Mouse (Mus musculus) retina, adult 2 months (tissue): ENCODE data around the gene Tepsin.

Experiments
- DNase-seq: peaks from one replicate; pipeline ENCODE4 v3.0.0-alpha.2; 2012; ENCODE audit warnings: low read depth, low spot score

Gene Tepsin

DNA sequence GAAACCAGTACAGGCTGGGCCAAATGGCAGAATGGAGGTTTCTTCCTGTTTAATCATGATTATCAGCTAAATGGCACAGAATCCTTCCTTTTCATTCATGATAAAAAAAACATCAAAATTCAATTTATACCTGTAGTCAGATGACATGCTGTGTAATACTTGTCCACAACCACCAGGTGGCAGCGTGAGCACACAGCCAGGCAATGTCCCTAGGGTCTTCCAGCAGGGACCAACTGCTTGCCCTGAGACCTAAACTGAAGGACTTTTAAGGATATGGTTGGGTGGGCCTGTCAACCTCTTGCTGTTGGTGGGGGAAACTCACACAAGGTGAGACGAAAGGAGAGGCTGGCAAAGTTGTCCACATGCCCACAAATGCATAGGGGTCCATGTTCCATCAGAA is 12.5 kb upstream of the Tepsin start:
- DNase-seq = no peak

DNA sequence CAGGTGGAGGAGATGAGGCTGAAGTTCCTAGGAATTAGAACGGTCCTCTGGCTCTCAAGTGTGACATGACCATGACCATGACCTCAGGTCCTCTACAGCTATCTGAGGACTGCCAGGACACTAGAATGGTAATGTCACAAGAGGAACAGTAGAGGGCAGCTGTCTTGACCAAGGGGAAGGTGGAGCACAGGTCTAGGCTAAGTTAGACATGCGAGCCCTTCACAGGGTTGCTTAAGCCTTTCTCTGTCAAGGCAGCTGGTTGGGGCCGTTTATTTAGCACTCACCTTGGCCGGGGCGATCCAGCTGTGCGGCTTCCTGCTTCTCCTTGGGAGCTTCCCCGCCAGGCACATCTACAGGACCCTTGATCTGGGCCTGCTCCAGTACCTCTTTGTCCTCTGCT is 12.0 kb upstream of the Tepsin start:
- no peak for DNase-seq

DNA sequence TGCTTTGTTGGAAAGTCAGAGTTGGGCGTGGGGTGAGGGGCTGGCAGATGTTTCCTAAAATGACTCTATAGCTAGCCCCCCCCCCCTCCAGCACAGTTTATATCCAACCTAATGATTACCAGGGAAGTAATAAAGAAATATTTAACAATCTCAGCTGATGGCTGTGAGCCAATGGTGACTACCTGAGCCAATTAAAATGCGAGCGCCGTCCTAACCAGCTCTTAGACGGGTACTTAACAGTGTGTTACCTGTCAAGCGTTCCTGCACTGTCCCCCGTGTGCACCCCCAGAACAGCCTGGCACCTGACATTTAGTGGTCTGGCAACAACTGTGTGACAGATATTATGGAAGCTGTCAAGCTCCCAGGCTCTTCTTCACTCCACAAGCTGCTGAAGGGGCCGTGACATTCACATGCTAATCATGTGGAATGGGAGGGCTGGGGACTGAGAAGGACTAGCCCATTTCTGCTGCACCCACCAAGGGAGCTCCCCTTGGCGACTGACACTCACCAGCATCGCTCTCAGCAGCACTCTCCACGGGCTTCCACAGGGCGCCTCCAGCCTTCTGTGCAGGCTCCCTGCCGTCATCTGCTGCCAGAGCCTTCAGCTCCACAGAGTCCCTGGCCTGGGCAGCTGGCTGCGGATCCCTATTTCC is 11.2 kb upstream of the Tepsin start:
- DNase-seq = no peak

DNA sequence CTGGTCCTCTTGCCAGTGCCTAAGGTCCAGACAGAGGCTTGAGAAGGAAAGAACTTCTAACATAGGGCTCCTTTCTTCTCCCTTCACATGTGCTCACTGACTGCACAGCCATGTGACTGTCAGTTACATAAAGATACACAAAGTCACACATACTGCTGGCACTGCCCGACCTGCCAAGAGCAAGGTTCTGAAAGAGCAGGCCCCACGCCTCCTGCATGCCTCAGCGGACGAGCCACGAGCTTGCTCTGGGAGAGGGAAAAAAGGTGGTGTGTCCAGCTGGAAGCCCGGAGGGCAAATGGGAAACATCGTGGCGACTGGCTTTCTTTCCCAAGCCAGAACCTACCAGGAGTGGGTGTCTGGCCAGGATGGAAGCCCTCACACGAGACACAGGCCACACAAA is 9.3 kb upstream of the Tepsin start:
- DNase-seq = no peak

DNA sequence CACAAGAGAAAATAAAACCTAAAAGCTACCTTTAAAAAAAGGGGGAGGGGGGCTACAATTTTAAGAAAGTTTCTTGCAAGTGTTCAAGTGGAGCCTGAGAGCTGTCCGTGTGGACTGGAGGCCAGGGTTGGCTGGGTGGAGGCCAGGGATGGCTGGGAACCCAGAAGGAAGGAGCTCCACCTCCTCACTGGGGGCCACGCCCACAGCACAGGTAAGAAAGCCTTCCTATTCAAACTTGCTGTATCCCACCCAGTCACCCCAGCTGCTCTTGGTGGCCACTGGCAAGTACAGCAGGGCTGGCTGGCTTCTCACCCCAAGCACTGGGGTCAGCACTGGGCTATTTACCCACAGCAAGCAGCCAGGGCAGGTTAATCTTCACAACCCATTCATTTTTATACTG is 8.5 kb upstream of the Tepsin start:
- DNase-seq = no peak

DNA sequence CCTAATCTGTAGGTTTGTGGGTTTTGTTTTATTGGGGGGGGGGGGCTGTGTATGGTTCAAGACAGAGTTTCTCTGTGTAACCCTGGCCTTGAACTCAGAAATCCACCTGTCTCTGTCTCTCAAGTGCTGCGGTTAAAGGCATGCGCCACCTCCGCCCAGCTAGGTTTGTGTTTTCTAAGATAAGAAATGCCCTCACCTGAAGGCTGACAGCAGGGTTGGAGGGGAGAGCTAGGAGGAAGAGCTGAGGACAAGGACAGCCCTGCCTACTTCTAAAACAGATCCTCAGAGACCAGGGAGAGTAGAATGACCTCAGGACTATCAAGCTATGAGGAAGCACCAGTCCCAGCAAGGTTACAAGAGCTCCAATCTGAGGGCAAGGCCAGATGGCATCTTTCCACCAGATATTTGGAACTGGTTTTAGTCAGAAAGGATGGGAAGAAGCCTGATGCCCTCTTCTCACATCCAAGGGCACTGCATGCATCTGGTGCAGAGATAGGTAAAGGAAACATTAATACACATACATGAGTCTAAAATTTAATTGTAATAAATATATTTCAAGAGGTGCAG is 5.0 kb upstream of the Tepsin start:
- no peak for DNase-seq

DNA sequence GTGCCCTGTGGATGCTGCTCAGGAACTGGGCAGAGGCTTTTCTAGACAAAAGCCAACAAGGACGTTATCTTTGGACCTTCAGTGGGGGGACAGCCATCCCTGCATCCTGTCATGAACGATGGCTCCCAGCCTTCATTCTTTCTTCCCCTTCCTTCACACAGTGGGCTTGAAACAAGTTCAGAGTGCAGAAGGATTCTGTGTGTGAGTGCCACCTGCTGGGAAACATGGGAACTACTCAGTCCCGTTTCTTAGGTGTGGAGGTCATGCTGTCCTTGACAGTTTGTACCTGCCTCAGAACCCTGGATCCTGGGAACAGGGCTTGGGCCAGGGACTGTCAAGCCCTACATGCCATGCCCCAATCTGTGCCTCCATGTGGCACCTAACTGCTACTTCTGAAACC is 2.5 kb upstream of the Tepsin start:
- DNase-seq = no peak

DNA sequence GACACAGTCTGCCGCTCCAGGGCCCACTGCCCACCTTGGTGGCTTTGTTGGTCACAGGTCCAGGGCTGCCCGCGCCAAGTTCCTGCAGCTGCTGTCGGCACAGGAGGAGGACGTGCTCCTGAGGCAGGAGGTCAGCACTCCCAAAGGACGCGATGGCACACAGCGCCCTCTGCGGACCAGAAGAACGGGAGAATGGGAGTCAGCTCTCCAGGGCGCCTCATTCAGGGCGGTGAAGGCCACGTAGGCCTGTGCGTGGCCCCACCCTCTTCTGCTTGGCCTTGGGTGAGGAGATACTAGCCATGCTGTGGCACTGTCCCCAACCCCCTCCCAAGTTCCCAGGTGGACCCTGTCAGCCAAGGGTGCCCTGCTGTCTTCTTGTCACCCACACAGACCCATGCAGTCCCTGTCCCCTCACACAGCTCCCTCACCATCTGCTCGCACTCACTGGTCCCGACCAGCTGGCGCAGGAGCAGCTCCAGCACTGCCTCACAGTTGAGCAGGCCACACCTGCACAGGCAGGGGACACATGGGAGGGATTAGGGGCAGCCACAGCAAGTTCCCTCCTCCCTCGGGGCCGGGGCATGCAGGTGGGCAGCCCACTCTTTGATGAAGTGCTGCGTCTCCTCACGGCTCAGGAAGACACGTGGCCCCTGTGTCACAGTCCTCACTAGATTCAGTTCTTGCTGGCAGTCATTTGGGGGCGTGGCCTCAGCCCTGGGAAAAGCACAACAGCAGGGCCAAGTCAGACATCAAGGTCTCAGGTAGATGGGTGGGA is 5.5 kb downstream of the Tepsin start:
- no peak for DNase-seq

DNA sequence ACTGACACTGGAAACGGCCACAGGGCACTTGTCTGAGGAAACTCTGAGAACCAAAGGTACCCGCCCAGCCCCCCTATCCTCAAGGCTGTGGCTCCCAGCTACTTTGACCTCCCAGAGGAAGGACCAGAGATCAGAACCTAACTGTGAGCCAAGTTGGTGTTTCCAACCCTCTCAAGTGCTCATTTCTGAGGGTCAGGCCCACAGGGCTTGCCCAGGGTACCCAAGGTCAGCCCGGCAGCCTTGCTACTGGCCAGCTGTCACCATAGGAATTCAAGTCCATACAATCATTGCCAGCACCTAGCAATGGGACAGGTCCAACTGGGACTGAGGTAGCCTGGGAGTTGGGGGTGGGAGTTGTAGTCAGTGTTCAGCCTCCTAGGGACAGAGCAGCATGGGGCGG is 7.9 kb downstream of the Tepsin start:
- no peak for DNase-seq

DNA sequence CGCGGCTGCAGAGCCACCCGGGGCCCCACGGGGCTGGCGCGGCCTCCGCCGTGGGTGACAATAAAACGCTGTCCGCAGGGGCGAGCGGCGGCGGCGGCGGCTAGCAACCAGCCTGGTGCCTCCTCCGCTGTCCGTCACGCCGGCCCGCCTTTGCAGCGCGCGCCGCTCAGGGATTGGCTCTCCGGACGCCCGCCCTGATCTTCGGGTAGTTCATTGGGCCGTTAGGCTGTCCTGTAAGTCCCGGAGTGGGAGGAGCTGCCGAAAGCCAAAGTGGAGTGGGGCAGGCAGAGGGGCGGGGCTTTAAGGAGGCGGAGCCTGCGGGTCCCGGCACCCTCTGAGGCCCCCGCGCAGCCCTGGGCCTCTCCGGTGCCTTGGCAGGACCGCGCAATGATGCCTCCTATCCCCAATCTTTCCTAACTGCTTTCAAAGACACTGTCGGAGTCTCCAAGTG is 11.8 kb downstream of the Tepsin start, which contains the start of gene Cep131:
Gene Cep131 (minus strand): TSS at position 126 of the 451 bp plus-strand sequence.
- DNase-seq = peak; percentile 89

DNA sequence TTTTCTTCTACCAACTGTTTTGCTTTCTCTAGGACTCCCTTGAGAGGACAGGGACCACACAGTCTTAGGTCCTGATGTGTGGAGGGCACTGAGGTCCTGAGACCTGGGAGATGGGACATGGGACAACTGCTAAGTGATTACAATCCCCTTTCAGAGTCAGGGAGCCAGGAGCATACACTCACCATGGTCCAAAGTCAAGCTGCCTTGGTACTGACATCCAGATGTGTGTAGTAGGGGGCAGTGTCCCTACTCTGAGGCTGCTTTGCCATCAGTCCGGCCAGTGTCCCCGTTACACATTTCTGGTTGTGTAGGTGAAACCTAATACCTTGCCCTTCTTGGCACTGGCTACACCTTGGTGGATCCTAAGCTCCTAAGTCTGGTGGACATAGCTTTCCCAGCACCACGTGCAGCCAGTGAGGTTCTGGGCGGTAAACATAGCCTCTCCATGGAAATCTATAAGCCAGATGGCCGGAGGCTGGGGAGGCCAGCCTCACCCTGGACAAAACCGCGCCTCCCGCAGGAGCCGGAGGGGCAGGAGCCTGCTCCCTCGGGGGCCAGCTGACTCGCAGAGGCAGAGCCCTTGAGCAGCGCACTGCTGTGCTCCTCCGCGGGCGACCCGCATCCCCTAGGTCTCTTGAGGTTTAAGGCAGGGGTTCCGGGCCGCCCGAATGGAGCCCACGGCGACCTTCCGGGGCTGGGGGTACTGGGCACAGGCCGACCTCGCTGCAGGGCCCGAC is 12.5 kb downstream of the Tepsin start:
- no peak for DNase-seq

DNA sequence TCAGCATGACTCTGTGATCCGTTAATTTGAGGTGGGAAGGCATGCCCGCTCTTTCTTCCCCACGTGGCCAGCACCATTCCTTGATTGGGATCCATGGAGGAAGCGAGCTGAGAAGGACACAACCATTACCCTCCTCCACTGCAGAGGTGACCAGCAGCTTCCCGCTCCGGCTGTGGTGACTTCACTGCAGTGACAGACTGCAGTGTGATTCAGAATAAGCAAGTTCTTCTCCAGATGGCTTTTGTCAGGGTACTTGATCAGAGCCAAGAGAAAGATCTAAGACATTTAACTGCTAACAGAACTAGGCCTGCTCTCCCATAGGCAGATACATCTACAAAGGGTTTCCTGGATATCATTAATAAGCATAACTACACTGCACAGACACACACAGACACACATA is 18.2 kb downstream of the Tepsin start:
- DNase-seq = no peak

DNA sequence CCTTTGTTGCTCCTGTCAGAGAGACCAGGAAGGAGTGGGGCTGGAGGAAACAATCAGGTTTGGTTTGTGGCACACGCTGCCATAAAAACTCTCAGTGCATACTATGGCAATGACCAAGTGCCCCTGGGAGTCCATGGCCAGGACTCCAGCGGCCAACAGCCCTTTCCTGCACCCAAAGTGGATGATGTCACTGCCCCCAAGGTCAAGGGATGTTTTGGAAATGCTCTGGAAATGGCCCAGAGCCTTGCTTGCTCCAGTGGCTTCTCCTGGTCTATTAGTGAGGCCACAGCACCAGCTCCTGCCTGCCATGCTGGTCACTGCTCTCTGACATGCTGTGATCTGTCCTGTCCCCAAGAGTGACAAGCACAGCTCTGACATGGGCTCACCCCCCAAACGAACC is 22.3 kb downstream of the Tepsin start:
- DNase-seq = no peak

DNA sequence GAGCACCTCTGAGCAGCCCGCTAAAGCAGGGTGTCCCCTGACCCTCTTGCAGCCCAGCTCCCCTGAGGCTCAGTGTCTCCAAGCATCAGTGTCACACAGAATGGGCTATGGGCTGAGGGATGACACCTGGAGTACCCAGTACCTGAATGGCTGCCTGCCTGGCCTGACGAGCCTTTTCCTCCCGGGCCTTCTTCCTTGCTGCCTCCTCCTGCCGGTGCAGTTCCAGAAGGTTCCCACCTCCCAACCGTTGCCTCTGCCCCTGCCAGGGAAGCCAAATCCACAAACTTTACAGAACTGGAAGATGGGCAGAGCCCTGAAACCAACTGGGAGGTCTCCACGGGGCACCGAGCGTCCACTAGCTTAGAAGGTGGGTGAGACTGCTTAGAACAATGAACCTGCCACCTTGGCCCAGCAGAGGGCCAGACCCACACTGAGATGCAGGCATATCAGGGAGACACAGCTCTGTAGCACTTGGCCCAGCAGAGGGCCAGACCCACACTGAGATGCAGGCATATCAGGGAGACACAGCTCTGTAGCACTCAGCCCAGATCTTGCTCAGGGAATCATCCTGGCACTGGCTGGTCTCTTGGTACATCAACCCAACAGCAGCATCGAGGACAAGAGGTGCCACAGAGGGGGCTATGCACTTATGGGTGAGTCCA is 25.4 kb downstream of the Tepsin start:
- DNase-seq = no peak

DNA sequence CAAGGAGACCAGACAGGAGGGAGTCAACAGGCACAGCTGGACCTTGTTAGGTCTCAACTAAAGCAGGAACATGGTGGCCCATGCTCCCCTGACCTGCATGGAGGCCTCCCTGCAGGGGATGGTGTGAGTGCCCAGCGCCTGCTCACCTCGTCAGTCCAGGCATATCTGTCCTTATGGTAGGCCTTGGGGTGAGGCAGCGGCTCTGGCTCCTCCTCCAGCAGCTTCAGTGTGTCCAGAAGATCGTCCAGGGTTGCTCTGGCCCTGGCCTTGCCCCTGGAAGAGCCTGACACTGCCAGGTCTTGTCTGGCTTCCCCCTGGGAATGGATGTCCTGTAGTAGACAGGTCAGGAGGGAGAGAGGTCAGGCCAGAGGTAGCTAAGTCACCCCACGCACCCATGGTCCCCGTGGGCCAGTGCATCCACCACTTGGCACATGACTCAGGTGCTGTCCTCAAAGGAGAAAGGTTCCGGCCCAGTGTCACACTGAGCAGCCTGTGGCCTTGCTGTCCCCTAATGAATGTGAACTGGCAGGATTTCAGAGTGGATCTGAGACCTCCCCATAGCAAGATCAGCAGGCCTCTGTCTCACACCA is 26.7 kb downstream of the Tepsin start:
- DNase-seq = no peak

DNA sequence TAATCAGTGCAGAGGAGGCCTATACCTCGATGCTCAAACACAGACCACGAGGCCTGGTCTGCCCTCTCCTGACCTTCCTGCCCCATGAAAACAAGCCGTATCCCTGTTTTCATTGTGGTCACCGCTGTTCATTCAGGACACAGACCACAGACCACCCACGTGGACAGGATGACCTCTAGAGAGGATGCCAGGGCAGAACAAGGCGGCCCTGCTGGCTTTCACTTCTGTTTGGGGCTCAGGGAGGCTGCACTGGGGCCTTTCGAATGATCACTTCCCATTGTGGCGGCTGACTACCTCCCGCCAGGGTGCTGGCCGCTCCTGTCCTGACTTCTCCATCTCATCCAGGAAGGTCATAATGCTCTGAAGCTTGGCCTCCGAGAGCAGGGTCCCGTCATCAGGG is 27.5 kb downstream of the Tepsin start:
- DNase-seq = no peak

DNA sequence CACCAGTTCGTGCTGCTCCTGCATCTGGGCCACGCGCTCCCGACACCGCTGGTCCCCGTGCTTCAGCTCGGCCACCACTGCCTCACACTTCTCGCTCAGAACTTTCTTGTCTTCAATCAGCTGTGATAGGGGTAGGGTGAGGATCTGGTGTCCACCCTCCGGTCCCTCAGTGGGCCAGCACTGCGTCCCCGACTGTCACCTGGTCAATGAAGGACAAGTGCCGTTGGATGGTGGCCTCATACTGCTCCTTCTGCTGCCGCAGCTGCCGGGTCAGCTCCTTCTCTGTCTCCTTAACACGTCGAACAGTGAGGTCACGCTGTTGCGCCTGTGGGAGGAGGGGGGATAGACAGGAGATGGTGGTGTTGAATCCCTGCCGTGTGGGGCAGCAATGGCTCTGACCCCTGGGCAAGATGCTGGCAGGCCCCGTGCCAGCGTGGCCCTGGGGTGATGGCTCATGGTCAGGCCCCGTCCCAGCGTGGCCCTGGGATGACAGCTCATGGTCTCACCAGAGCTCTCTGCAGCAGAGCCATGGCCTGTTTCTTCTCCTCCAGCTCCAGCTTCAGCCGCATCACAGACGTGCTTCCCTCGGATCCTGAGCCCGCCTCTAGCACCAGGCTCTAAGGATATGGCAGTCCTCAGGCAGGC is 28.1 kb downstream of the Tepsin start:
- no peak for DNase-seq

DNA sequence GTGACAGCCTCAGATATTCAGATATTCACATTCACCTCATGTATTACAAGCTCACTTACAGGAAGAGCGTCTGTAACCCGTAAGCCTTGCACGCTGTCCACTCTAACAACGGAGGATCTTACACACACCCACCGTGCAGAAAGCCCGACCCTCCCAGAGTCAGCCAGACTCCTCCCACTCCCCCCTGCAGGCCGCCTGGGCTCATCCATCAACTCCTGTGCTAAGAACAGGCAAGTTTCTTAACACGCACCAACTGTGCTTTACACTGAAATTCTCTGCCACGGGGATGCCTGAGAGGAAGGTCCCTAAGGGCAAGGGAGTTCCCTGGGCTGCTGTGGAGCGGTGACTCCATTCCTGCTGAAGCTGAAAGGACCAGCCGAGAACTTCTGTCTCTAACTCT is 29.3 kb downstream of the Tepsin start:
- DNase-seq = no peak

DNA sequence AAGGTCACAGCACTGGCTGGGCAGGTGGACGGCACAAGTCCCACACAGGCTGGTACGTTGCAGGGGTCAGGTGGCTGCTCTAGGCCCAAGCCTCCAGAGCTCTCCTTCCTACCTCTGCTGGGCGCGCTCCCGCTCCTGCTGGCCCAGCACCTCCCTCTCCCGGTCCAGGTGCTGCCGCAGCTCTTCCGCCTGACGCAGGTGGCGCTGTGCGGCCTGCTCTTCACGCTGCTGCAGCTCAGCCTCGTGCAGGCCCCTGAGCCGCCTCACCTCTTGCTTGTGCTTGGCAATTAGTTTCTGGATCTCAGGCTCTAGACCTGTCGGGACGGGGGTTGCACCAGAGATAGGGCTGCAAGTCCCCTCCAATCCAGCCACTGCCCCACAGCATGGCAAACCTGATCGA is 30.7 kb downstream of the Tepsin start:
- no peak for DNase-seq

DNA sequence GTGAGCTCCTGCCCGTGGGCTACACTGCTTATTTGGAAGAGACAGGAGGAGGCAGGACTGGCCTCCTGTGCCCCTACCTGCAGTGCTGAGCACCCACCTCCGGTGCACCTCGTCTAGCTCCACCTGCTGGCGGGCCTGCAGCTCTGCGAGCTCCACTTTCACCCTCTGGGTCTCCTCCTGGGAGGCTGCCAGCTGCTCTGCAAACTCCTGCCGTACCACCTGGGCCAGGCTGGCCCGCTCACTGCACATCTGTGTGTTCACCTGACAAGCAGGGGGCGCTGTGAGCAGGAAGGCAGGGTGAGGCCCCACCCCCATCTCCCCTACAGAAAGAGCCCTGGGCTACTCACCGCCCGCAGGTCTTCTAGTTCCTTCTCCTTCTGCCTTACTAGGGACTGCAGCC is 33.2 kb downstream of the Tepsin start:
- DNase-seq = no peak

DNA sequence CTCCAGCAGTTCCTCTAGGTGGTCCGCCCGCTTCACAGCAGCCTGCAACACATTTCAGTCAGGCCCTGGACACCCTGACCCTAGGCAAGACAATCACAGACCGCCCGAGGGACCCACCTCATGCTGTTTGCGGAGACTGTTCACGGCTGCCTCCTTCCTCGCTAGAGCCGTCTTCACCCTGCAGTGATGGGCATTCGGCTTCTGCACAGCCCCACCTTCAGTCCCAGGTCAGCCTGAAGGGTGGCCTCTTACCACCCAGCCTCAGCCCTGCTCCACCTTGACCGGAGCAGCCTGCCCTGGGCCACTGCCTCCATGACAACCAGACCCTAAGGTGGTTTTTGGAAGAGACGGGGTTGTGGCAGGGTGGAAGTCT is 33.9 kb downstream of the Tepsin start:
- no peak for DNase-seq
